Mouse (Mus musculus) hindbrain, embryonic 12.5 days (tissue): ENCODE data around the gene Ang4. TPM values are rescaled to one million over a fixed set of nuclear protein-coding genes. Genes with fewer than 3 reads are reported as not detected.
A peak's percentile ranks its signal among the peaks of the same experiment; 100 is the strongest.
"Not testable (repeated sequence)": the region's sequence is repeated elsewhere in the genome, so short reads cannot be mapped to it uniquely, and the experiment has no call there.

Experiments
- ATAC-seq: fragments of 200-750 bp; cut with Nextera tagmentation; 2 replicates; pipeline ENCODE4 v1.8.0; 2017; ENCODE audit warnings: moderate TSS enrichment; ENCODE audit not compliant: low FRiP score
- H3K27ac ChIP-seq: fragments of 300-500 bp; sonication (generic); 2 replicates; pipeline ENCODE4 v1.5.1; 2016; ENCODE audit warnings: mild to moderate bottlenecking
- H3K27me3 ChIP-seq: fragments of 300-500 bp; sonication (generic); 2 replicates; pipeline ENCODE4 v1.6.1; 2016; ENCODE audit warnings: mild to moderate bottlenecking
- H3K36me3 ChIP-seq: fragments of 300-500 bp; sonication (generic); 2 replicates; pipeline ENCODE4 v1.6.1; 2016; ENCODE audit warnings: mild to moderate bottlenecking
- H3K4me1 ChIP-seq: fragments of 300-500 bp; sonication (generic); 2 replicates; pipeline ENCODE4 v1.6.1; 2016
- H3K4me2 ChIP-seq: fragments of 300-500 bp; sonication (generic); replicated peaks from 2 replicates; pipeline ENCODE4 v1.6.1; 2016; ENCODE audit warnings: mild to moderate bottlenecking
- H3K4me3 ChIP-seq: fragments of 300-500 bp; sonication (generic); 2 replicates; pipeline ENCODE4 v1.5.1; 2016; ENCODE audit warnings: mild to moderate bottlenecking
- H3K9ac ChIP-seq: fragments of 300-500 bp; sonication (generic); 2 replicates; pipeline ENCODE4 v1.6.1; 2016; ENCODE audit warnings: mild to moderate bottlenecking, moderate library complexity
- H3K9me3 ChIP-seq: fragments of 300-500 bp; sonication (generic); replicated peaks from 2 replicates; pipeline ENCODE4 v1.6.1; 2016; ENCODE audit warnings: mild to moderate bottlenecking
- WGBS: fragments of 180-500 bp; shearing (Covaris S2); methylation state at CpG from one replicate; pipeline ENCODE4 v1.1.7; 2016; 5-methylcytosine and 5-hydroxymethylcytosine counted together
- polyA plus RNA-seq: library from polyadenylated mRNA; unstranded; fragments of >200 nt; fragmentation: Nextera tagmentation; extraction: Ambion mirVana; gene quantifications from 2 replicates; pipeline ENCODE4 v1.2.1, GENCODE M21; 2016

Ang4 gene
- polyA plus RNA-seq, result not detected in 2 replicates

DNA sequence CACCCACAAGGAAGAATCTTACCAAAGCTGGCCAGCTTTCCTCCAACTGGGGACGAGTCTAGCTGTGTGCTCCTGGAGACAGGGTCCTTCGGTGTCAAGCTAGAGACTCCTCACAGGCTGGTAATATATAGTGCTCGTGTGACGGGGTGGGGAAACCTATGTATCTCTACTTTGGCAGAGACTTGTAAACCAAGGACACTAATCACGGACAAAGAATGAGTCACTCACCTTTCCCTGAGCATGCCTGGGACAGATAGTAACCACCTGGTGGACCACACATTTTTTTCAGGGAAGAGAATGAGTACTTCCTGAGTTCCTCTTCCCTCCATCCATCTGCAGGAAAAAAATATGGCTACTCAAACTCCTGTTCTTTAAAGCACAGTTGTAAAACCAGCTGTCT lies at the start of gene Ang4:
Ang4 (minus strand) TSS at position 101 of the 400 bp plus-strand sequence.
- ATAC-seq, result no peak
- Histone ChIP-seq H3K36me3 (no peaks in the 10 kb centered on the region), H3K9ac (no peak within 1 kb of the TSS), H3K4me1 (no peaks in the 10 kb centered on the region), H3K4me2 (no peak within 1 kb of the TSS), H3K9me3 (no peaks in the 10 kb centered on the region), H3K27me3 (no peaks in the 10 kb centered on the region), H3K27ac (no peak within 1 kb of the TSS), H3K4me3 (no peak within 1 kb of the TSS)
- WGBS, result 91% methylated on average over 5 of the region's 5 CpGs

DNA sequence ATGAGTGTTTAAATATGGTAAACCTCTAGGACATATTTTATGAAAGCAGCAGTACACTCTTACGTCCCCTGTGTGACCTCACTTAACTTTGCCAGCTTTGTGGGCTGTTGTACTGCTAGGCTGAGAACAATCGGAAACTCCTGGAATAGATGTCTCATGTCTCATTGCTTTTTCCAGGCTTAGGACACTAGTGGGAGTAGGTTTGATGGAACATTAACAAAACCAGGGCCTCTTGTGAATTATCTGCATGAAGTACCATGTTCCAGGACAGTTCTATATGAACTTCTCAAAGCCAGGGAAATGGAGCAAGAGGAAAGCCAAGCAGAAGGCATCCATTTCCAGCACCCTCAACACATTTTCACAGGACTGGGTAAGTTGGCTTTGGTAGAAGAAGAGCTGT lies 26.4 kb upstream of the Ang4 start, which contains the start of gene AY358078:
AY358078 (plus strand) TSS at position 301 of the 400 bp plus-strand sequence.
- no peak within 1 kb of the TSS for H3K27ac ChIP-seq
- no peaks in the 10 kb centered on the region for H3K9me3 ChIP-seq
- 88% methylated on average over 2 of the region's 2 CpGs for WGBS
- no peaks in the 10 kb centered on the region for H3K27me3 ChIP-seq
- H3K4me1 ChIP-seq, result no peaks in the 10 kb centered on the region
- H3K4me3 ChIP-seq, result no peak within 1 kb of the TSS
- no peak within 1 kb of the TSS for H3K9ac ChIP-seq
- no peak within 1 kb of the TSS for H3K4me2 ChIP-seq
- H3K36me3 ChIP-seq, result no peaks in the 10 kb centered on the region
- no peak for ATAC-seq

DNA sequence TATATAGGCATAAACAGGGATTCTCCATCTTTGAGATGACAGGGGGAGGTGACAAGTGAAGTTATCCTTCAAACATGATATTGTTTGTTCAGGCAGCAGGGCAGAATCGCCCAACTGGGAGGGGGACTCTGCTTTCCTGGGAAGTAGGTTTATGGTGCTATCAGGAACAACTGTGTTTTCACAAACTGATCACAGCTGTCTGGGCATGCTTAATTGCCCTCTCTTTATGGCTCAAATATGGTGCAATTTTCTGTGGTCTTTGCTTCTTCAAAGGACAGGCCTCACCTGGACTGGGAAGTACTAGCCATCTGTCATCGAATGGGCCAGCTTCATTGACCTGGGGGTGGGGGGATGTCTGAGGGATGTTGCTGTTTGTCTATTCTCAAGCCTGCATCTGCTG lies 20.7 kb upstream of the Ang4 start:
- Histone ChIP-seq H3K9ac (no peak overlapping the region), H3K27ac (no peak overlapping the region), H3K36me3 (no peaks in the 10 kb centered on the region), H3K4me1 (peaks cover 3% of the 10 kb centered on the region; the same call in 1 of the 2 replicates), H3K27me3 (no peaks in the 10 kb centered on the region), H3K9me3 (no peaks in the 10 kb centered on the region), H3K4me3 (no peak overlapping the region), H3K4me2 (no peak overlapping the region)
- ATAC-seq, result no peak
- WGBS, result 68% methylated on average over 2 of the region's 2 CpGs

DNA sequence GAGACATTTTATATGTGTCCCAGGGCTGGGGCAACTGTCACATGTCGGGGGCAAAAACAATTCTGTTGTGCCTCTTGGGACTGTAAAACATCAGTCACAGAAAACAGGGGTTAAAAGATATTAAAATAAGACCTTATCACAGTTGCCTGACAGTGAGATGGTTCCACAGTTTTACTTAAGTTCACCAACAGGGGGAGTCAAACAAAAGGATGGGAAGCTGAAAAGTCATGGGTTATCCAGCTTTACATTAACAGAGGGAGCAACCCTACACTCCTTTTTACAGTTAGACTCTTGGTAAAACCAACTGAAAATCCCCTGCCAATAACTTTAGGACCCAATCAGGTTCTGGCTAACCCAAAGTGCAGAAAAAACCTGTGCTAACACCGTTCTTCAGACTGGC lies 15.8 kb upstream of the Ang4 start:
- Histone ChIP-seq H3K4me3 (no peak overlapping the region), H3K9ac (no peak overlapping the region), H3K9me3 (no peaks in the 10 kb centered on the region), H3K4me2 (no peak overlapping the region), H3K4me1 (no peaks in the 10 kb centered on the region), H3K27me3 (no peaks in the 10 kb centered on the region), H3K27ac (no peak overlapping the region), H3K36me3 (no peaks in the 10 kb centered on the region)
- 77% methylated on average over 2 of the region's 2 CpGs for WGBS
- no peak for ATAC-seq

DNA sequence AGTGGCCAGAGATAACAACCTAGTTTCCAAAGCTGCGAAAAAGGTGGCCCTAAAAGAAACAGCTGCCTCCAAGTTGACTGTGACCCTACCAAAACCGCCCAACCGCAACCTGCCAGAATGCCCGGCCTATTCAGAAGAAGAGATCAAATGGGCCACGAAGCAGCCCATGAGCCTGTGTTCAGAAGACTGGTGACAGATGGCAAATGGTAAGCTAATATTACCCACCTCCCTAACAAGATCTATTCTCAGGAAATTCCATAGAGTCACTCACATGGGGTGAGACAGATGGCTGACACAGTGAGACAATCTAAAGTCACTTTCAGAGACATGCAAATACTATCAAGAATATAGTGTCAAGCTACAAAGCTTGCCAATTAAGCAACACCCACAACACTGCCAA lies 13.7 kb upstream of the Ang4 start:
- Histone ChIP-seq H3K4me2 (no peak overlapping the region), H3K4me1 (no peaks in the 10 kb centered on the region), H3K36me3 (no peaks in the 10 kb centered on the region), H3K9me3 (no peaks in the 10 kb centered on the region), H3K9ac (no peak overlapping the region), H3K4me3 (no peak overlapping the region), H3K27ac (0 out of 2 replicates have a peak overlapping the region, but pooled peaks have one; percentile 12), H3K27me3 (no peaks in the 10 kb centered on the region)
- ATAC-seq, result peak; percentile 35; the same call in 1 of the 2 replicates
- 64% methylated on average over 5 of the region's 5 CpGs for WGBS

DNA sequence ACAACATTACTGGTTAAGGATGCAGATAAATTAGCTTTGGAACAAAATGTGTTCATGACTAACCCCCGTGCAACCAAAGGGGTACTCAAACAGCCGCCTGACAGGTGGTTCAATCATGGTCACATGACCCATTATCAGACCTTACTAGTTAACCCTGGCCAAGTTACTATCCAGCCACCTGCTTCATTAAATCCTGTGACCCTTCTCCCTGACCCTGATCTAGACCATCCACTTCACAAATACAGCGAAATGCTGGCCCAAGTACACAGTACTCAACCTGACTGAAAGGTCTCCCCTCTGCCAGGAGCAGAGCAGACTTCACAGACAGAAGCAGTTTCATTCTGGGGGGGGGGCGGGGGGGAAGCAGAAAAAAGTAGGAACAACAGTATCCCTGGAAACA lies 12.9 kb upstream of the Ang4 start:
- H3K27ac ChIP-seq, result no peak overlapping the region
- H3K9me3 ChIP-seq, result no peaks in the 10 kb centered on the region
- no peak overlapping the region for H3K4me2 ChIP-seq
- no peaks in the 10 kb centered on the region for H3K36me3 ChIP-seq
- H3K4me1 ChIP-seq, result no peaks in the 10 kb centered on the region
- 74% methylated on average over 4 of the region's 4 CpGs for WGBS
- no peak for ATAC-seq
- H3K27me3 ChIP-seq, result no peaks in the 10 kb centered on the region
- H3K4me3 ChIP-seq, result no peak overlapping the region
- H3K9ac ChIP-seq, result no peak overlapping the region

DNA sequence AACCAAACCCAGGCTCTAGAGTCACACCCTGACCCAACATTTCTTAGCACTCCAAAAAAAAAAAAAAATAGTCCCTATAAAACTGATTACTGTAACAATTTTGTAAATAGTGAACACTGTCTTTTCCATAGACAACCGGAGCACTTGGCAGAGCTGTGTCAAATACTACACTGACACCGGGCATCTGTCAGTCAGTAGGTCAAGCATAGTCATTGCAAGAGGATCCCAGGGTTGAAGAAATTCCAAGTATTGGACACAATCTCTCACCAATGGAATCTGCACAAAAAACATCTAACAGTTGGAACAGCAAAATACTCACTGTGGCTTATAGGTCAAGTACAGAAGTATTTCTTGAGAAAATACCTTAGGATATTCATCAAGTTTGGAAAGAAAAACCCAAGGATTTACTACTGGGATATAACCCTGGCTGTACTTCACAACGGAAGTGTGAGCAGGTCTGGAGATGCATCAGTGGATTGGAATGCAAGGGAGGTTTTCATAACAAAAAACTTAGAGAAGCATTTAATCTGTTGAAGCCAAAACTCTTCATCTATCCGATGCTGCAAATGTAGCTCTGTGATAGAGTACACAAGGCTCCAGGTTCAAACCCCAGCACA lies 5.6 kb upstream of the Ang4 start:
- ATAC-seq, result no peak
- no peak overlapping the region for H3K4me2 ChIP-seq
- WGBS, result 85% methylated on average over 4 of the region's 4 CpGs
- H3K4me3 ChIP-seq, result no peak overlapping the region
- no peaks in the 10 kb centered on the region for H3K36me3 ChIP-seq
- H3K9me3 ChIP-seq, result no peaks in the 10 kb centered on the region
- no peak overlapping the region for H3K9ac ChIP-seq
- no peaks in the 10 kb centered on the region for H3K4me1 ChIP-seq
- H3K27me3 ChIP-seq, result no peaks in the 10 kb centered on the region
- H3K27ac ChIP-seq, result no peak overlapping the region

DNA sequence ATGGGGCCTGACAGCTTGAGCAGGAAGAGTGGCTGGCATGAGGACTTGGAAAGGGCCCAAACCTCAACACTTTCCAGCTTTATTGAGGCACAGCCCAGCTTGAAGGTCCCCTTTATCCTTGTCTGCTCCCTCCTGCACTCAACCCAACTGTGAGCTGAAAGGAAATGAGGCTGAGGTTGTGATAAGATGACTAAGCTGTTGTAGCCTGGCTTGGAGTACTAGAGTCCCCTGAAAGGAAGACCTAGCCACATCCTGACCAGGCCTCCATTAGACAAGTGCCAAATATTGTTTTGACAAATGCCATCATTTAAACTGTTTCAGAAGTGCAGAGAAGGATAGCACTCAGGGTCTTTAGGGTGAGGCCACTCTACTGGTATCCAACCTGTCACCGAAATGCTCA lies 4.4 kb upstream of the Ang4 start:
- H3K4me2 ChIP-seq, result no peak overlapping the region
- H3K36me3 ChIP-seq, result no peaks in the 10 kb centered on the region
- 94% methylated on average over 1 of the region's 1 CpGs for WGBS
- ATAC-seq, result no peak
- no peak overlapping the region for H3K9ac ChIP-seq
- H3K4me3 ChIP-seq, result no peak overlapping the region
- no peaks in the 10 kb centered on the region for H3K27me3 ChIP-seq
- H3K4me1 ChIP-seq, result no peaks in the 10 kb centered on the region
- H3K27ac ChIP-seq, result no peak overlapping the region
- H3K9me3 ChIP-seq, result no peaks in the 10 kb centered on the region

DNA sequence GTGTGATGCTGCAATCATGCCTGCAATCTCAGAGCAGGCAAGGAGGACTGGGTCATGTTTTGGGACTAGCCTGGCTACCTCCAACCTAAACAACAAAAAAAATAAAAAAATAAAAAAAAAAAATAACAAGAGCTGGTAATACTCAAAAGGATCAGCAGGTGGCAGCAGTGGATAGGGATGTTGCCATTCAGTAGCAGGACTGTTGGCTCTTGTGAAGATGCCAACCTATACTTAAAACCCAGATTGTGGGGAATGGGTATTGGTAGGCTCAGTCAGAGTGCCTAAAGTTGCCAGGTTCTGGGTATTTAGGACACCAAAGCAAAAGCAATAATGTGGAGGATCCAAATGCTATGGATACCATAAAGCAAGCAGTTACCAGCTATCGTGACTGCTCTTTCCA lies 2.0 kb downstream of the Ang4 start:
- not testable (repeated sequence) for H3K27me3 ChIP-seq, ATAC-seq
- WGBS, result 100% methylated on average over 1 of the region's 1 CpGs

DNA sequence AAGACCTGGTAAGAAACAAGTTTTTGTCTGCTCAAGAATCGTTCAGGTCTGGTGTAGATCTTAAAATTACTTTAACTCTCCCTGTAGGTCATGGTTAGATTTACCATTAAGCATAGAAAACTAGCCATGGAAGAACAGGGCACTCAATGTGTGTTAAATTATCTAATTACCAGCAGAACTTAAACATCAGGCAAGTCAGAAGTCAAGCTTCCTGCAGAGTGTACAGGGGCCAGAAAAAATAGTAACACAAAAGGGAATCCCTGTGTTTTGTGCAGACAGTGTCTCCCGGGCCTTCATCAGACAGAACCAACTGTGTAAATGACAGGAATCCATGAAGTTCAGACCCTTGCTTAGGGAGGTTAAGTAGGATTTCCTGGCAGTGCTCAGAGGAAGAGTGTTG lies 17.4 kb downstream of the Ang4 start:
- WGBS, result 61% methylated on average over 2 of the region's 2 CpGs
- no peaks in the 10 kb centered on the region for H3K27me3 ChIP-seq
- H3K9ac ChIP-seq, result no peak overlapping the region
- H3K27ac ChIP-seq, result no peak overlapping the region
- no peak for ATAC-seq
- no peaks in the 10 kb centered on the region for H3K9me3 ChIP-seq
- no peak overlapping the region for H3K4me2 ChIP-seq
- no peaks in the 10 kb centered on the region for H3K36me3 ChIP-seq
- H3K4me1 ChIP-seq, result no peaks in the 10 kb centered on the region
- no peak overlapping the region for H3K4me3 ChIP-seq

More for the DNA sequence above, 2.0 kb downstream of the Ang4 start:
- not testable (repeated sequence) for H3K27ac ChIP-seq, H3K4me3 ChIP-seq, H3K36me3 ChIP-seq, H3K9me3 ChIP-seq, H3K9ac ChIP-seq, H3K4me1 ChIP-seq, H3K4me2 ChIP-seq

DNA sequence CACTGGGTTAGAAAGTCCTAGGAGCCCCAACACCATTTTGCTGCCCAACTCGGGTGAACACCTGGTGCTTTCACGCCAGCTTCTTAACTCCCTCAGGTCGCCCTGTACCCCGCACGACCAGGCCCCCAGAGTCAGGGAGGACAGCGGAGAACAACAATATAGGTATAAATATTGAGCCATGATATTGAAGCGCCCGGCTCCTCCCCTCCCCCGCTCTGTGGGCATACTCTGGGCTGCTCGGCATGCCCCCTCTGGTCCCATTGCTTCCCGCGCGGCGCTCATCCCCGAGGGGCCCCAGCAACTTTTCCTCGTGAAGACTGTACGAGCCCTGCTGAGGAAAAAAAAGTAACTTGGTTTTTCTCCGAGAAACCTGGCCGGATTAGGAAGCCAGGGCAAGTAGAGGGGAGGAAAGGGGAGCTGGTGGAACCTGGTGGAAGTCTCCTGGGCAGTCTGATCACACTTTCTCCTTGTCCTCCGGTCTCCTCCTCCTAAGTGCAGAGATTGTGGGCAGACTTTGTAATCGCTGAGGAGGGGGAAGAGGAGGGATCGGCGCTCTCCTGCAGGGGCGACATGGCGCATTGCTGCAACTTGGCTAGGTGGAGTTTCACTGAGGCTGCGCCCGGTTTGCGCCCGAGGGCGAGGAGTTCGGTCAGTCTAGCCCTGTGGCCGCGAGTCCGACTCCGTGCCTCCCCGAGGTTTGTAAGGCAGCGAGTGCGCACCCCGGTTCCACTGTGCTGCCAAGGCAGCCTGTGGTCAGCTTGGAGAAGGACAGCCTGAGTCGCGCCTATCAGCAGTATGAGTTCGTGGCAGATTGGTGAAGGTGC lies 32.8 kb downstream of the Ang4 start:
- H3K4me3 ChIP-seq, result peak overlapping the region; percentile 35
- no peaks in the 10 kb centered on the region for H3K36me3 ChIP-seq
- H3K9me3 ChIP-seq, result no peaks in the 10 kb centered on the region
- H3K4me2 ChIP-seq, result peak overlapping the region; percentile 63
- peaks cover 51% of the 10 kb centered on the region for H3K27me3 ChIP-seq
- no peak overlapping the region for H3K27ac ChIP-seq
- WGBS, result under 1% methylated on average over 41 of the region's 42 CpGs
- H3K4me1 ChIP-seq, result peaks cover 24% of the 10 kb centered on the region
- ATAC-seq, result no peak
- peak overlapping the region; percentile 15; the same call in 1 of the 2 replicates for H3K9ac ChIP-seq

DNA sequence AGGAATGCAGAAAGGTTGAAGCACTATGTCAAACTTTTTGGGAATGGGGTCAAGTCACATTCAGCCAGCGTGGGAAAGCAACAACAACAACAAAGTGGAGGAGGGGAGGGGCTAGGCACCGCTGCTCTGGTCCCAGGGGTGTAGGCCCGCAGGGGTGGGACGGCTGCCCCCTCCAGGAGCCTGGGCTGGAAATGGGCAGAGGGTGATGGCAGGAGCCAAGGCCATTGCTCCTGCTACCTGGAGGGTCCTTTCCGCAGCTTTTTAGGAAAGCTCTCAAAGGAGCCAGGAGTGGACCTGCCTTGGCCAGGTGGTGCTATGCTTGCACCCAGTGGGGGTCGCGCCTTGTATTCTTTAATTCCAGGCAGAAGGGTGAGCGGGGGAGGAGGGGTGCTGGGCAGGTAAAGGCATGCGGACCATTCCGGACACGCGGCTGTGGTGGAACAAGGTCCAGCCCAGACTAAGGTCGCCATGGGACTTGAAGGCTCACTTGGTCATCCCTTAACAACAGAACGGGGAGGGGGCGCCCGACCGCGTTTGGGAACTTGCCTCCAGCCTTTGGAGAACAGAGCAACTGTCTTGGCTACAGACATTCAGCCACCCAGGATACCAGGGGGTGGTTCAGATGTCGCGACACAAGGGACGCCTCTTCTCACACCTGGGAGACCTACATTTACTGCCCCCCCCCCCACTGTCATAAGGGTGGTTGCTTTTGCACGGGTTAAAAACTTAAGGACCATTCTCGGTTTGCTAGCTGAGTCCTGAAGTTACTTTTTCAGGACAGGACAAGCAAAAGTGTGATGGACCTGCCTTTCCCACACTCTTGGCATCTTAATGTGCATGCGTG lies 34.0 kb downstream of the Ang4 start:
- Histone ChIP-seq H3K4me2 (peak overlapping the region; percentile 63), H3K27me3 (peaks cover 51% of the 10 kb centered on the region), H3K36me3 (no peaks in the 10 kb centered on the region), H3K9ac (no peak overlapping the region), H3K4me3 (peak overlapping the region; percentile 35), H3K27ac (no peak overlapping the region), H3K9me3 (no peaks in the 10 kb centered on the region), H3K4me1 (peaks cover 24% of the 10 kb centered on the region)
- ATAC-seq, result 0 out of 2 replicates have a peak, but pooled peaks have one; percentile 35
- 4% methylated on average over 24 of the region's 24 CpGs for WGBS
